Mouse (Mus musculus) neutrophil, adult 83 days (primary cell): ENCODE data around the gene Naa60. TPM values are rescaled to one million over a fixed set of nuclear protein-coding genes. Genes with fewer than 3 reads are reported as not detected.

Experiments used
- total RNA-seq, 2 experiments: library from RNA; stranded (reverse); gene quantifications; one replicate each; pipeline ENCODE4 v1.2.4; 2023

Naa60 gene
- 100 to 1,000 TPM; 118 to 123 TPM for total RNA-seq

DNA sequence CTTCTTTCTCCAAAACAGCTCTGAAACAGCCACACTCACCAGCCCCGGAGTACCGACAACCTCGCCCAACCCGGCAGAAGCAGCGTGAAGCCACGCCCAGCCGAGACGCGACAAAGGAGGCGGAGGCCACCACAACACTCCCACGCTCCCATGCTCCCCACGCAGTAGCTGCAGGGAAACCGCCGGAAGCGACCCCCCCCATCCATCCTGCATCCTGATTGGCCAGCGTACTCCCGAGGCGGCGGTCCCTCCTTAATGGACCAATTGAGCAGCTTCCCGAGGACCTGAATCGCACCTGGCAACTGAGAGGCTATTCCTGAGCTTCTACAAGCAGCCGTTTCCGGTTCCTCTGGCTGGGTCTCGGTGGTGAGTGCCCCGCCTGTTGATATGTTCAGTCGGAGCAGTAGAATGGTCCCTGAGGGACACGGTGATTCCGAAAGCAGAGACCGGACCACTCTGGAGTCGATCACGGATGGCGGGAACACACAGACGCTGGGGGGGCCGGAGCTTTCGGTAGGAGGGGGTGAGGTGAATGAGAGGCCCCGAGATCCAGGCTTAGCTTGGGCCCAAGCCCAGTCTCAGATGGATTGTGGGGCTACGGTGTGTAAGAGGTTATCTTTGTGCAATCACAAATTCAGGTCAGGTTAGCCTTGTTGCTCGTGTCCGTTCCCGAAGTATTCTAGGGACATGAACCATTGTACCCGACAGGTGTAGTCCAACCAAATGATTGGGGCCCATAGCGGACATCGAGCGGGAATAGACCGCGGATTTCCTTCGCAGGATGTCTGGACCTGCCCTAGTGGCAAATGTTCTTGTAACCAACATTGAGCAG, at the start of gene Naa60:
Naa60 (plus strand) TSS at position 160 of the 832 bp plus-strand sequence.

GRCm38 (mm10) chr16:3830588-3831109, 41.5 kb upstream of the Naa60 start, which contains the start of gene Olfr15:
Gene Olfr15, plus strand, starts transcription at chr16:3830878.

DNA sequence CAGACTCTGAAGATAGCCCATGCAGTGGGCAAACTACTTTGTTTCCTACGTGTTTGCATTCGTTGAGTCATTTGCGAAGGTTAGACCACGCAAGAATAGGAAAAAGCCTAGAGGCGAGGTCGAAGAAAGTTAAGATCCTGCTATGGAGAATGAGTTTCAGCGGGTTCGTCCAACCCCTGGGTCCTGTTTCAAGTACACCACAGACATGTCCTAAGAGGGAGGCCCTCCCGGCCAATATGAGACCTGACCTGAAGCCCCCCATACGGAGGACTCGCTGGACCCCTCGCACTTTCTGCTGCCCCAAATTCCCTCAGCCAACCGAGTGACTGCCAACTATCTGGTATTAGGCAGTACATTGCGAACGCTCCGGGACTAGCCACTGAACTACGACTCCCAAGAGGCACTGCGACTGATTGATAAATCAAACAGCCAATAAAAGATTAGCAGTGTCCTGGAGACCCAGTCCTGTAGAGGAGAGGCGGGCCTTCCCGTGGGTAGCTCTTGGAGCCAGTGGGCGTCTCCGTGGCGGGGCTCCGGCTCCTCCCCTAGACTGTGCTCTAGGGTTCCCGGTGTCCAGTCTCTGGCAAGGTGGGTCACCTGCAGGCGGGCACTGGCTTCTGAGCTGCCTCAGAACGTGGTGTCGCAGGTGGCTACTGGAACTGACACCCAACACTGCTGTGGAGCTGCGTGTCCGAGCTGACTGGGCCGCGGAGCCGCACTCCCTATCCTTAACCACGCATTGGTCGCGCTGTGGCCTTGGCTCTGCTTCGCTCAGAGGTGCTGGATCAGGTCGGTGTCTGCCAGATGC, 25.3 kb upstream of the Naa60 start, which contains the start of gene Zfp174:
Zfp174 (plus strand) TSS at position 558 of the 808 bp plus-strand sequence.

DNA sequence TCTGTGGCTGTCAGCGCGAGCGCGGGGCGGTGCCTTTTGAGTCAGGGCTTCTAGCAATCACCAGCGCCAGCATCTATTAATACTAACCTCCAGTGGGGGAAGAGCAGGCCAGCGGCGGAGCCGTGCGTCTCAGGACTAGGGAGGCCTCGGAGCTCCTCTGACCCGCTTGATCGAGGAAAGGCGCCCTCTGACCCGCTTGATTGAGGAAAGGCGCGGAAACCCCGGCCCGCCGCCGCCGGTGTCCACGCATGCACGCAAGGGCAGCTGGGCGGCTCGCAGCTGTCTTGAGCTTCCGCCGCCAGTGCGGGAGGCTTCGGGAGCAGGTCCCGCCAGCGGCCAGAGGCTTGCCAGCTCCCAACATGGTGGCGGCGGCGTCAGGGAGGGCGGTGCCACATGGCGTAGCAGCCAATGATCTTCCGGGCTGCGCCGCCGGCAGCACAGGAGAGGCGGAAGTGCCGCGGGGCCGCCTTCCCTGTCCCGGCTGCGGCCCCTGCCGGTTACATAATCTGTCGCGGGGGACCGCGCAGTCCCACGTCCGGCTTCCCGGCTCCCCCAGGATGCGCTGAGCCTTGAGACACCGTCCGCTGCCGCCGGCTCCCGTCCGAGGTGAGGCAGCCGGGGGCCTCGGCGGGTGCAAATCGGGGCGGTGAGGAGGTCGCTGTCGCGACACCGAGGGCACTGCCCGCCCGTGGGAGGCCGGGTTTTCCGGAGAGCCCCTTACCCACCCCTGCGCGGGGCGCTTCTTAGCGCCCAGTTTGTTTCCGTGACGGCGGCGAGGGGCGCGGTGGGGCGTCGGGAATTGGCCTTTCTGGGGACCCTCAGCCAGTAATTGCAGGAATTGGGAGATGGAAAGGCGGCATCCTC, 12.3 kb downstream of the Naa60 start, which contains the start of the genes Zfp597 and Gm20695:
Zfp597 (minus strand) TSS at position 361 of the 864 bp plus-strand sequence.
Gm20695 (plus strand) TSS at position 448 of the 864 bp plus-strand sequence.

GRCm38 (mm10) chr16:3908537-3909111, 36.4 kb downstream of the Naa60 start, which contains the start of the genes 1700037C18Rik and Cluap1:
Gene 1700037C18Rik, minus strand, starts transcription at chr16:3908689.
Gene Cluap1, plus strand, starts transcription at chr16:3908801.

Other genes with a start within 250 kb of the Naa60 start
- gene Mefv, start 154.3 kb upstream of the Naa60 start, total RNA-seq = 10 to 100 TPM; 28.7 to 34.3 TPM
- 10 to 100 TPM; 28.8 to 31.1 TPM for gene Zfp263, start 128.3 kb upstream of the Naa60 start, total RNA-seq
- not detected for gene Olfr15, start 41.5 kb upstream of the Naa60 start, total RNA-seq
- under 1 TPM; 0.31 to 0.35 TPM for gene Zfp174, start 25.1 kb upstream of the Naa60 start, total RNA-seq
- 10 to 100 TPM; 20.3 to 24.6 TPM for gene Zfp597, start 12.2 kb downstream of the Naa60 start, total RNA-seq
- gene Gm20695, start 12.3 kb downstream of the Naa60 start, total RNA-seq = 1 to 10 TPM in 1 of 2 experiments, under 1 TPM in 1; 0.46 to 1.1 TPM
- gene 1700037C18Rik, start 36.3 kb downstream of the Naa60 start, total RNA-seq = 1 to 10 TPM; 4.1 to 6.1 TPM
- 10 to 100 TPM; 10.7 to 12.0 TPM for gene Cluap1, start 36.4 kb downstream of the Naa60 start, total RNA-seq
- 1 to 10 TPM in 1 of 2 experiments, under 1 TPM in 1; 0.90 to 1.6 TPM for gene Nlrc3, start 104.3 kb downstream of the Naa60 start, total RNA-seq
- 10 to 100 TPM; 30.5 to 31.5 TPM for gene Slx4, start 131.4 kb downstream of the Naa60 start, total RNA-seq
- gene Dnase1, start 164.6 kb downstream of the Naa60 start, total RNA-seq = not detected
- gene Trap1, start 205.5 kb downstream of the Naa60 start, total RNA-seq = 10 to 100 TPM; 32.3 to 36.0 TPM